Mouse (Mus musculus) heart, embryonic 12.5 days (tissue): ENCODE results near the gene Tmem59l. TPM values are rescaled to one million over a fixed set of nuclear protein-coding genes. Genes with fewer than 3 reads are reported as not detected.

Experiments used
- ATAC-seq: fragments of 200-750 bp; cut with Nextera tagmentation; 2 replicates; pipeline ENCODE4 v1.8.0; 2017; ENCODE audit warnings: moderate TSS enrichment, moderate library complexity; ENCODE audit not compliant: insufficient number of reproducible peaks, low FRiP score
- H3K27ac ChIP-seq: fragments of 300-500 bp; sonication (generic); 2 replicates; pipeline ENCODE4 v1.5.1; 2016; ENCODE audit warnings: mild to moderate bottlenecking, moderate library complexity; ENCODE audit not compliant: poor library complexity, severe bottlenecking
- H3K27me3 ChIP-seq: fragments of 300-500 bp; sonication (generic); replicated peaks from 2 replicates; pipeline ENCODE4 v1.6.1; 2016; ENCODE audit warnings: mild to moderate bottlenecking, moderate library complexity
- H3K36me3 ChIP-seq: fragments of 300-500 bp; sonication (generic); 2 replicates; pipeline ENCODE4 v1.6.1; 2016; ENCODE audit warnings: mild to moderate bottlenecking, moderate library complexity
- H3K4me1 ChIP-seq: fragments of 300-500 bp; sonication (generic); replicated peaks from 2 replicates; pipeline ENCODE4 v1.6.1; 2016; ENCODE audit warnings: mild to moderate bottlenecking
- H3K4me2 ChIP-seq: fragments of 300-500 bp; sonication (generic); 2 replicates; pipeline ENCODE4 v1.6.1; 2016; ENCODE audit warnings: mild to moderate bottlenecking, moderate library complexity
- H3K4me3 ChIP-seq: fragments of 300-500 bp; sonication (generic); 2 replicates; pipeline ENCODE4 v1.5.1; 2016; ENCODE audit warnings: mild to moderate bottlenecking
- H3K9ac ChIP-seq: fragments of 300-500 bp; sonication (generic); 2 replicates; pipeline ENCODE4 v1.6.1; 2016; ENCODE audit warnings: mild to moderate bottlenecking, moderate library complexity
- H3K9me3 ChIP-seq: fragments of 300-500 bp; sonication (generic); replicated peaks from 2 replicates; pipeline ENCODE4 v1.6.1; 2016; ENCODE audit warnings: mild to moderate bottlenecking, moderate library complexity
- WGBS: fragments of 180-500 bp; shearing (Covaris S2); methylation state at CpG from one replicate; pipeline ENCODE4 v1.1.7; 2016; 5-methylcytosine and 5-hydroxymethylcytosine counted together
- polyA plus RNA-seq: library from polyadenylated mRNA; unstranded; fragments of >200 nt; fragmentation: Nextera tagmentation; extraction: Ambion mirVana; gene quantifications from 2 replicates; pipeline ENCODE4 v1.2.1, GENCODE M21; 2016

The Tmem59l gene
- polyA plus RNA-seq, 1 experiment from 2014 or later: 0.22 TPM

GRCm38 (mm10) chr8:70439848-70440179, 47.3 kb downstream of the Tmem59l start:
- H3K27me3 ChIP-seq: peaks cover 2% of the 10 kb centered on the region
- H3K36me3 ChIP-seq: no peaks in the 10 kb centered on the region
- H3K9me3 ChIP-seq: no peaks in the 10 kb centered on the region
- peak overlapping the region; percentile 91 for H3K4me2 ChIP-seq
- 3% methylated on average over 5 of the region's 7 CpGs for WGBS
- H3K4me3 ChIP-seq: peak overlapping the region; percentile 71
- H3K4me1 ChIP-seq: peaks cover 12% of the 10 kb centered on the region
- ATAC-seq: no peak
- H3K27ac ChIP-seq: peak overlapping the region; percentile 64
- H3K9ac ChIP-seq: peak overlapping the region; percentile 84

DNA sequence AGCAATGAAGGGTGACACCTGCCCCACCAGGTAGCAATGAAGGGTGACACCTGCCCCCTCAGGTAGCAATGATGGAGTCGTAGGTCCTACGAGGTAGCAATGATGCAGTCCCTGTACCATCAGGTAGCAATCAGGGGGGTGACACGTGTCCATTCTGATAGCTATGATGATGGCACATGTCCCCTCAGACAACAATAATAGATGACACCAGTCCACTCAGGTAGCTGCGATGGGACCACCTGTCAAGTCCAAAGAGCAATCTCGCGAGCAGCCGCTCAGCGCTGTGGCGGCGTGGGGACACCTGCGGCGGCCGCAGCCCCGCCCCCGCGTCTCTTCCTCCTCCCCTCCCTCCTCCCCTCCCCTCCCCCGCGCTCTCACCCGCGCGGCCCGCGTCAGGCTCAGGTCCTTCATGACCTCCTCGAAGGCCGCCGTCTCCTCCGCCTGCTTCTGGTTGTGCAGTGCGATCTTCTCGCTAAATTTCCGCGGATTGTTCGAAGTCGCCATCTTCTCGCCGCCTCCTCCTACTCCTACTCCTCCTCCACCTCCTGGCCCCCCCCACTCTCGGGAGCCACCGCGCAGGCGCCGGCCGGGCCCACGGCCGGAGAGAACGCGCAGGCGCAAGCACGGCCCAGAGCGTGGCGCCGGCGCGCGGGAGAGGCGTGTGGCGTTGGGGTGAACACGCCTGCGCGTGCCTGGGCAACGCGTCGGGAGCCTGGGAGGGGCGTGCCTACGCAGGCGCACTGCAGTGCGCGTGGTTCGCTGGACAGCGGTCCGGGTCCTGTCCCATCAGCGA, 47.9 kb downstream of the Tmem59l start, which contains the start of gene Crtc1:
Gene Crtc1, minus strand, starts transcription at position 525 of the 793 bp plus-strand sequence.
- peak within 1 kb of the TSS; percentile 76 for H3K27ac ChIP-seq
- WGBS: under 1% methylated on average over 69 of the region's 70 CpGs
- peak; percentile 98 for ATAC-seq
- H3K4me2 ChIP-seq: peak within 1 kb of the TSS; percentile 91
- no peaks in the 10 kb centered on the region; the same call in 1 of the 2 replicates for H3K27me3 ChIP-seq
- peak within 1 kb of the TSS; percentile 71 for H3K4me3 ChIP-seq
- no peaks in the 10 kb centered on the region for H3K36me3 ChIP-seq
- peak within 1 kb of the TSS; percentile 84 for H3K9ac ChIP-seq
- H3K9me3 ChIP-seq: no peaks in the 10 kb centered on the region
- peaks cover 12% of the 10 kb centered on the region for H3K4me1 ChIP-seq

- H3K27me3 ChIP-seq: no peaks in the 10 kb centered on the region
- no peak for ATAC-seq
- H3K4me3 ChIP-seq: peak overlapping the region; percentile 71; the same call in 1 of the 2 replicates
- no peaks in the 10 kb centered on the region for H3K9me3 ChIP-seq
- H3K4me1 ChIP-seq: peaks cover 12% of the 10 kb centered on the region
- H3K36me3 ChIP-seq: no peaks in the 10 kb centered on the region
- peak overlapping the region; percentile 91 for H3K4me2 ChIP-seq
- no peak overlapping the region for H3K27ac ChIP-seq
- H3K9ac ChIP-seq: no peak overlapping the region
- 82% methylated on average over 2 of the region's 2 CpGs for WGBS
These were observed 48.7 kb downstream of the Tmem59l start for GRCm38 (mm10) chr8:70438423-70438822.

- Histone ChIP-seq H3K9me3 (no peaks in the 10 kb centered on the region), H3K27me3 (no peaks in the 10 kb centered on the region), H3K4me3 (no peak overlapping the region), H3K4me2 (no peak overlapping the region), H3K9ac (no peak overlapping the region), H3K4me1 (peaks cover 12% of the 10 kb centered on the region), H3K27ac (no peak overlapping the region), H3K36me3 (no peaks in the 10 kb centered on the region)
- no peak for ATAC-seq
- WGBS: 88% methylated on average over 5 of the region's 5 CpGs
These were observed 52.0 kb downstream of the Tmem59l start for GRCm38 (mm10) chr8:70435156-70435555.

Other genes with a start within 250 kb of the Tmem59l start
- gene Homer3, start 204.5 kb downstream of the Tmem59l start, polyA plus RNA-seq: 46.0 and 48.4 TPM in 2 replicates
- 32.8 and 34.3 TPM in 2 replicates for gene Ddx49, start 184.9 kb downstream of the Tmem59l start, polyA plus RNA-seq
- 251 and 272 TPM in 2 replicates for gene Cope, start 184.8 kb downstream of the Tmem59l start, polyA plus RNA-seq
- 2.1 and 2.5 TPM in 2 replicates for gene Cers1, start 171.6 kb downstream of the Tmem59l start, polyA plus RNA-seq
- 2.1 TPM in 2 replicates for gene Gdf1, start 157.5 kb downstream of the Tmem59l start, polyA plus RNA-seq
- 24.5 and 25.5 TPM in 2 replicates for gene Upf1, start 134.1 kb downstream of the Tmem59l start, polyA plus RNA-seq
- 2.7 and 3.6 TPM in 2 replicates for gene Comp, start 113.8 kb downstream of the Tmem59l start, polyA plus RNA-seq
- 14.9 and 15.0 TPM in 2 replicates for gene Crtc1, start 47.8 kb downstream of the Tmem59l start, polyA plus RNA-seq
- 12.6 and 14.0 TPM in 2 replicates for gene Klhl26, start 10.4 kb downstream of the Tmem59l start, polyA plus RNA-seq
- 1.00 and 1.8 TPM in 2 replicates for gene Crlf1, start 5.8 kb upstream of the Tmem59l start, polyA plus RNA-seq
- gene Rex1bd, start 19.4 kb upstream of the Tmem59l start, polyA plus RNA-seq: 115 TPM in 2 replicates
- 779 and 792 TPM in 2 replicates for gene Uba52, start 23.4 kb upstream of the Tmem59l start, polyA plus RNA-seq
- gene Fkbp8, start 40.4 kb upstream of the Tmem59l start, polyA plus RNA-seq: 227 and 231 TPM in 2 replicates
- 64.2 and 65.7 TPM in 2 replicates for gene Kxd1, start 40.6 kb upstream of the Tmem59l start, polyA plus RNA-seq
- gene Ell, start 52.1 kb upstream of the Tmem59l start, polyA plus RNA-seq: 13.5 and 14.7 TPM in 2 replicates
- 138 and 142 TPM in 2 replicates for gene Isyna1, start 107.0 kb upstream of the Tmem59l start, polyA plus RNA-seq
- 76.0 and 78.6 TPM in 2 replicates for gene Ssbp4, start 121.5 kb upstream of the Tmem59l start, polyA plus RNA-seq
- 0.65 and 0.71 TPM in 2 replicates for gene Lrrc25, start 128.8 kb upstream of the Tmem59l start, polyA plus RNA-seq
- 1.0 and 1.1 TPM in 2 replicates for gene Gdf15, start 145.1 kb upstream of the Tmem59l start, polyA plus RNA-seq
- 32.1 and 35.6 TPM in 2 replicates for gene Pgpep1, start 173.0 kb upstream of the Tmem59l start, polyA plus RNA-seq
- gene Lsm4, start 185.9 kb upstream of the Tmem59l start, polyA plus RNA-seq: 289 and 301 TPM in 2 replicates
- 183 and 206 TPM in 2 replicates for gene Jund, start 211.6 kb upstream of the Tmem59l start, polyA plus RNA-seq
- gene Iqcn, start 216.1 kb upstream of the Tmem59l start, polyA plus RNA-seq: 0.04 and 0.06 TPM in 2 replicates
- gene Gm3336, start 231.2 kb upstream of the Tmem59l start, polyA plus RNA-seq: not detected in 2 replicates
- gene Pde4c, start 236.4 kb upstream of the Tmem59l start, polyA plus RNA-seq: 0.05 and 0.09 TPM in 2 replicates